Mouse (Mus musculus): ENCODE data around the gene Ankrd2.

DNA sequence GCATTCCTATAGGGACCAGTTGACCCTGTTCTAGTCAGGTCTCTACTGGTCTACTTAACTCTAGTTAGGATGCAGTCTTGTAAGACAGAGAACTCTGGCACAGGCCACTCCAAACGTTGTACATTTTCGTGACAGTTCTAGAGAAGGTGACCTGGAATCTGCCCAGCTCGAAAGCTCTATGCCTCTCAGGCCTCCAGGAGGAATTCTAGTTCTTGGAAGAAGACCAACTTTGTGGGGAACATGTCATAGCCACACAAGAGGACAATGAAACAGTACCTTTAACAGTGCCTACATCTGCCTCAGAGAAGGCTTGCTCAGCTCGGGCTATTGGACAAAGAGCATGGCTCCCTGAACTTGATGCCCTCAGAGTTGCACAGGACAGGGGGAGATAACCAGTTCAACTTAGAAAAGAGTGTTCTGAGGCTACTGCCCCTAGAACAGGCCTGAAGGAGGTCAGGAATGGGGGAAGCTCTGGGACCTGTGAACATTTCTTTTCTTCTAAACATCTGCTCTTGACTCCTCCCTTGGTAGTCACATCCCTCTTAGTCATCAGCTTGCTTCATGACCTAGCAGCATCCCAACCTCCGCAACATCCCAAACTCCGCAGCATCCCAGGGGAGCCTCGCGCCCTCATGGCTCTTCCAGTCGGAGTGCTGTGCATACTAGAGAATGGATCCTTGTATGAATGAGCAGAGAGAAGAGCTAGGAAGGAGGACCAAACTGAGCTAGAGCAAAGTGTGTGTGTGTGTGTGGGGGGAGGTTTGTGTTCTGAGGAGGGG, 36.8 kb upstream of the Ankrd2 start:
- TF ChIP-seq CTCF (IDR thresholded peaks at IDR 0.05; ENCODE audit: control insufficient read depth, insufficient read depth, insufficient replicate concordance, low read depth, low read length) (no peak), POLR2A (IDR thresholded peaks at IDR 0.05; ENCODE audit: control insufficient read depth, low read depth, low read length) (no peak)
